Mouse (Mus musculus) ovary, adult 18-20 months (tissue): ENCODE measurements around the gene Acsbg2.
"Not testable (repeated sequence)": the region's sequence is repeated elsewhere in the genome, so short reads cannot be mapped to it uniquely, and the experiment has no call there.

Experiments
- DNase-seq: peaks from one replicate; pipeline ENCODE4 v3.0.0; 2022; ENCODE audit warnings: low spot score, mixed read lengths

Gene Acsbg2

GRCm38 (mm10) chr17:56874237-56874636 lies at the start of gene Acsbg2:
Gene Acsbg2, minus strand, starts transcription at chr17:56874447.
- DNase-seq = no peak

- DNase-seq = no peak
These were observed 45.5 kb upstream of the Acsbg2 start for GRCm38 (mm10) chr17:56919725-56920124.

- DNase-seq = no peak
These were observed 42.9 kb upstream of the Acsbg2 start for GRCm38 (mm10) chr17:56917166-56917565.

GRCm38 (mm10) chr17:56913444-56913843 lies 39.2 kb upstream of the Acsbg2 start:
- DNase-seq = no peak

GRCm38 (mm10) chr17:56913023-56913422 lies 38.8 kb upstream of the Acsbg2 start:
- DNase-seq = no peak

- not testable (repeated sequence) for DNase-seq
These were observed 35.5 kb upstream of the Acsbg2 start for GRCm38 (mm10) chr17:56909764-56910163.

- no peak for DNase-seq
These were observed 33.6 kb upstream of the Acsbg2 start for GRCm38 (mm10) chr17:56907887-56908286.

GRCm38 (mm10) chr17:56907096-56907495 lies 32.8 kb upstream of the Acsbg2 start:
- DNase-seq = no peak

- DNase-seq = no peak
These were observed 31.9 kb upstream of the Acsbg2 start for GRCm38 (mm10) chr17:56906166-56906565.

GRCm38 (mm10) chr17:56902698-56903097 lies 28.5 kb upstream of the Acsbg2 start:
- no peak for DNase-seq

- peak; percentile 32 for DNase-seq
These were observed 23.5 kb upstream of the Acsbg2 start for GRCm38 (mm10) chr17:56897630-56898195.

- no peak for DNase-seq
These were observed 22.4 kb upstream of the Acsbg2 start for GRCm38 (mm10) chr17:56896513-56897129.

- DNase-seq = no peak
These were observed 21.2 kb upstream of the Acsbg2 start for GRCm38 (mm10) chr17:56895368-56895918.

- DNase-seq = no peak
These were observed 15.8 kb upstream of the Acsbg2 start for GRCm38 (mm10) chr17:56890018-56890417.

- DNase-seq = no peak
These were observed 13.8 kb upstream of the Acsbg2 start for GRCm38 (mm10) chr17:56888050-56888449.

- no peak for DNase-seq
These were observed 10.6 kb upstream of the Acsbg2 start for GRCm38 (mm10) chr17:56884809-56885208.

- DNase-seq = no peak
These were observed 10.1 kb upstream of the Acsbg2 start for GRCm38 (mm10) chr17:56884331-56884730.

- DNase-seq = peak; percentile 37
These were observed 9.4 kb upstream of the Acsbg2 start for GRCm38 (mm10) chr17:56883612-56884011.

- DNase-seq = no peak
These were observed 3.2 kb upstream of the Acsbg2 start for GRCm38 (mm10) chr17:56877426-56877825.

GRCm38 (mm10) chr17:56876981-56877380 lies 2.7 kb upstream of the Acsbg2 start:
- DNase-seq = no peak

- no peak for DNase-seq
These were observed 2.2 kb upstream of the Acsbg2 start for GRCm38 (mm10) chr17:56876465-56876864.

GRCm38 (mm10) chr17:56874936-56875651 lies 847 bp upstream of the Acsbg2 start, which contains the start of gene 1700061G19Rik:
Gene 1700061G19Rik, plus strand, starts transcription at chr17:56875477.
- no peak for DNase-seq

GRCm38 (mm10) chr17:56872512-56872911 lies 1.7 kb downstream of the Acsbg2 start:
- DNase-seq = no peak
